Mouse (Mus musculus): ENCODE data around the gene Sp3. TPM values are rescaled to one million over a fixed set of nuclear protein-coding genes. Genes with fewer than 3 reads are reported as not detected.
"Not testable (repeated sequence)": the region's sequence is repeated elsewhere in the genome, so short reads cannot be mapped to it uniquely, and the experiment has no call there.

Gene Sp3
- 53.0 and 55.4 TPM in 2 replicates for polyA plus RNA-seq (2016; fragmentation: Nextera tagmentation; extraction: Ambion mirVana)

DNA sequence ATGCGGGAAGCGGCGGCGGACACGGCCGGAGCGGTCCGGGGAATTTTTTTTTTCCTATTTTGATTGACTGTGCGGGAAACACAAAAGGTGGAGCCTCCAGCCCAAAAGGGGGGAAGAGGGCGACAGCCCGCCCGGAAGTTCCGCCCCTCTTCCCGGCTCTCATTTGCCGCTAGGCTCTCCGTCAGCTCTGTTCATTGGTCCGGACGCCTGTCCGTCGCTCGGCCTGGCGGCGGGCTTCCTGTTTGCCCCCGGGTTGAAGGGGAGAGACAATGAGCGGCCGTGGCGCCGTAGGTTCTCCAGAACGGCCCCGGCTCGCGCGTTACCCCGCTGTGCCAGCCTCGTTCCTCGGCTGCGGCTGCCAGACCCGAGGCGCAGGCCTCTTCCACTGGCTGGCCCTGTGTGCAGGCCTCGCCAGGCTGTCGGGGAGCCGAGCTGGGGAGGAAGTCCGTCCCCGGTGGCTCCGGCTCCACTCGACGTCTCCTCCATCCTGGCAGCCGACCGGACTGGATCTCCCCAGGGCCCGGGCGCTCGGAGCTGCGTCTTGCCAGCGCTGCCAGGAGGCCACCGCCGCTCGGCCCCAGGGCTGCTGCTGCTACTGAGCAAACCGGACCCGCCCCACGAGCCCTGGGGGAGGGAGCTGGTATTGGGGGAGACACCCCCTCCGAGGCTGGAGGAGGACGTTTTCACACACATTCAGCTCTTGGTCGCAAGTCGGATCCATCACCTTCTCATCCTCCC is at the start of gene Sp3:
Gene Sp3 (minus strand): TSS at position 110 of the 738 bp plus-strand sequence.
- peak within 1 kb of the TSS; percentile 85 for H3K4me3 ChIP-seq
- under 1% methylated on average over 64 of the region's 64 CpGs for WGBS
- DNase-seq (ENCODE audit: low spot score), result peak; percentile 97
- H3K27me3 ChIP-seq (replicated peaks; ENCODE audit: low read depth, poor library complexity, severe bottlenecking), result no peaks in the 10 kb centered on the region
- peaks cover 30% of the 10 kb centered on the region for H3K4me1 ChIP-seq
- H3K27ac ChIP-seq (replicated peaks), result peak within 1 kb of the TSS; percentile 100
- H3K36me3 ChIP-seq (replicated peaks), result peaks cover 12% of the 10 kb centered on the region
- no peaks in the 10 kb centered on the region for H3K9me3 ChIP-seq

DNA sequence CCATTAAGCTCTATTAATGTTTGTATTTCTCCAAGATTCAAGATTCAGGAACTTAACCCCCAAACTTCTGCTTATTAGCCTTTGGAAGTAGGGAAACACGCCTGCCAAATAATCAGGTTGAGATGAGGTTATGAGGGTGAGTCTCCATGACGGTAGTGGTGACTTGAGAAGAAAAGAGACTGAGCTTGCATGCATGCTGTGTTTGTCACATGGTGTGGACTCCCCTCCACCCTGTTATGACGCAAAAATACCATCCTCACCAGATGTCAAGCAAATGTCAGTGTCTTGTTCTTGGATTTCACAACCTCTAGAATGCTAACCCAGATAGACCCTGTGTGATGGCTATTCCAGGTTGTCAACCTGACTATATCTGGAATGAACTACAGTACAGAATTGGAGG is 49.6 kb upstream of the Sp3 start:
- H3K27me3 ChIP-seq (replicated peaks; ENCODE audit: low read depth, poor library complexity, severe bottlenecking), result no peaks in the 10 kb centered on the region
- no peak overlapping the region for H3K27ac ChIP-seq (replicated peaks)
- H3K36me3 ChIP-seq (replicated peaks), result no peaks in the 10 kb centered on the region
- DNase-seq (ENCODE audit: low spot score), result no peak
- H3K4me1 ChIP-seq, result peaks cover 8% of the 10 kb centered on the region; the same call in 1 of the 2 replicates
- no peak overlapping the region for H3K4me3 ChIP-seq
- no peaks in the 10 kb centered on the region for H3K9me3 ChIP-seq
- WGBS, result 94% methylated on average over 3 of the region's 3 CpGs

DNA sequence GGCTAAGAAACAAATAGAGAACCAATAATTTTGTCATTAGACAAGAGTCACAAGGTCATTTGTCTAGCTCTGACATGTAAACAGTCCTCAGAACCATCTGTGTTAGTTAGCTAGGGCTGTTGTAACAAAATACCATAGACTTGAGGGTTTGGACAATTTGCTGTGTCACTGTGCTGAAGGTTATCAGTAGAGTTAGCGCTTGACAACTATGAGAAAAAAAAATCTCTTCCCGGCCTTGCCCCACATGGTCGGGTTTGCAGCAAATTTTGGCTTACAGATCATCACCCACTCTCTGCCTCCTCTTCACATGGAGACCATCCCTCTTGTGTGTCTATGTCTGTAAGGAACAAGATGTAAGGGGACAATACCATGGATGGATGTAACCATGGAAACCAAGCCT is 47.8 kb upstream of the Sp3 start:
- Histone ChIP-seq H3K9me3 (no peaks in the 10 kb centered on the region), H3K27ac (replicated peaks) (no peak overlapping the region), H3K36me3 (replicated peaks) (no peaks in the 10 kb centered on the region), H3K27me3 (replicated peaks; ENCODE audit: low read depth, poor library complexity, severe bottlenecking) (no peaks in the 10 kb centered on the region), H3K4me3 (no peak overlapping the region), H3K4me1 (peaks cover 6% of the 10 kb centered on the region; the same call in 1 of the 2 replicates)
- 63% methylated on average over 3 of the region's 3 CpGs for WGBS
- no peak for DNase-seq (ENCODE audit: low spot score)

DNA sequence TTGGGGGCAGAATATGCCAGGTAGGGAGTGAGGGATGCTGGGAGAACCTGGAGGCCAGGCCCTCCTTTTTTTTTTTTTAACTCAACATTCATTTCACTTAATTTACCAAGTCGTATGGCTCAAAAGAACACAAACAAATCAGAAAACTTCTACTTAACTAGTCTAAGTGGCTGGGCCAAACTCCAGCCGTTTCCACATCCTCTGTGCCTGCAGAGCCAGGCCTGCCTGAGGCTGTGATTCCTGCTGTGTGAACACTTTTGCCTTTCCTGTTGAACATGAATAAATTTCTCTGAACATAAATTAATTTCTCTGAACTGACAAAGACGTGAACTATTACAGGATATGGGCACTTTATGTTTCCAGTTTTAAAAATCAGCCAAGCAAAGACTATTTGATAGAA is 46.9 kb upstream of the Sp3 start:
- H3K4me1 ChIP-seq, result peaks cover 6% of the 10 kb centered on the region; the same call in 1 of the 2 replicates
- no peak overlapping the region for H3K4me3 ChIP-seq
- no peaks in the 10 kb centered on the region for H3K9me3 ChIP-seq
- H3K27ac ChIP-seq (replicated peaks), result no peak overlapping the region
- DNase-seq (ENCODE audit: low spot score), result no peak
- H3K27me3 ChIP-seq (replicated peaks; ENCODE audit: low read depth, poor library complexity, severe bottlenecking), result no peaks in the 10 kb centered on the region
- WGBS, result 45% methylated on average over 3 of the region's 3 CpGs
- no peaks in the 10 kb centered on the region for H3K36me3 ChIP-seq (replicated peaks)

DNA sequence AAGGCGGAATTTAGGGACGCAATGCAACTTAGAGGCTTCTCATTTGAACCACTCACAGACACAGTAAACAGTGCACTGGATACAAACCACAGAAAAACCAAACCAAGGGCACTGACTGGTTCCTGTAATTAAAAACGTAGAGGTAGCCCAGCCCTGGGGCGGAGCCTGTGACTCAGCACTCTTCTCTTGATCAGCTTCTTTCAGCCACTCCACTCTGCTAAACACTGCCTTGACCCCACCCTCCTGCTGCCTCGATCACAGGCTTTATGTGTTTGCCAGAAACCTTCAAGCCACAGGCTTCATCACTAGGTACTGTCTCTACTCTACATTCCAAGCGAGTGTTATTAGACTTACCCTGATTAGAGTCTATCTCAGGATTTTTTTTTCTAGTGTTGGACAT is 43.6 kb upstream of the Sp3 start:
- 40% methylated on average over 6 of the region's 6 CpGs for WGBS
- Histone ChIP-seq H3K9me3 (no peaks in the 10 kb centered on the region), H3K27ac (replicated peaks) (no peak overlapping the region), H3K36me3 (replicated peaks) (no peaks in the 10 kb centered on the region), H3K27me3 (replicated peaks; ENCODE audit: low read depth, poor library complexity, severe bottlenecking) (no peaks in the 10 kb centered on the region), H3K4me3 (no peak overlapping the region), H3K4me1 (peaks cover 6% of the 10 kb centered on the region; the same call in 1 of the 2 replicates)
- no peak for DNase-seq (ENCODE audit: low spot score)

DNA sequence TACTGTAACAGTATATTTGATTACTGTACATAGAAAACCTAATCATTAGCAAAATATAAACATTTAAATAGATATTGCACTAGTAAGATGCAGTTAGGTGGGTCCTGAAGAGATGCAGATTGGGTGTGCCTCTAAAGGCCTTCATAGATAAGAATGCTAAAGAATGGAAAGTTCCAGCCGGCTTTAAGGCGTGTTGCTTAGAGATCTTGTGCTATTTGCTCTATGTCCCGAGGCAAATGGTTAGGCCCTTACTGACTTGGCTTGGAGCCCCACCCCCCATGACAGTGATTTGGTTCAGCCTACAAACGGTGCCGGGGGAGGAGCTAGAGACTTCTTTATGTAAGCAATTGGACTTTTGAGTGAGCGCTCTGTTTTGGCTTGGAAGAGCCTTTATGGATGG is 40.8 kb upstream of the Sp3 start:
- H3K27me3 ChIP-seq (replicated peaks; ENCODE audit: low read depth, poor library complexity, severe bottlenecking), result no peaks in the 10 kb centered on the region
- DNase-seq (ENCODE audit: low spot score), result no peak
- no peaks in the 10 kb centered on the region for H3K9me3 ChIP-seq
- no peak overlapping the region for H3K27ac ChIP-seq (replicated peaks)
- no peaks in the 10 kb centered on the region for H3K36me3 ChIP-seq (replicated peaks)
- H3K4me1 ChIP-seq, result 0 out of 2 replicates have a peak, but pooled peaks cover 4% of the 10 kb centered on the region
- H3K4me3 ChIP-seq, result no peak overlapping the region
- WGBS, result 81% methylated on average over 6 of the region's 6 CpGs

DNA sequence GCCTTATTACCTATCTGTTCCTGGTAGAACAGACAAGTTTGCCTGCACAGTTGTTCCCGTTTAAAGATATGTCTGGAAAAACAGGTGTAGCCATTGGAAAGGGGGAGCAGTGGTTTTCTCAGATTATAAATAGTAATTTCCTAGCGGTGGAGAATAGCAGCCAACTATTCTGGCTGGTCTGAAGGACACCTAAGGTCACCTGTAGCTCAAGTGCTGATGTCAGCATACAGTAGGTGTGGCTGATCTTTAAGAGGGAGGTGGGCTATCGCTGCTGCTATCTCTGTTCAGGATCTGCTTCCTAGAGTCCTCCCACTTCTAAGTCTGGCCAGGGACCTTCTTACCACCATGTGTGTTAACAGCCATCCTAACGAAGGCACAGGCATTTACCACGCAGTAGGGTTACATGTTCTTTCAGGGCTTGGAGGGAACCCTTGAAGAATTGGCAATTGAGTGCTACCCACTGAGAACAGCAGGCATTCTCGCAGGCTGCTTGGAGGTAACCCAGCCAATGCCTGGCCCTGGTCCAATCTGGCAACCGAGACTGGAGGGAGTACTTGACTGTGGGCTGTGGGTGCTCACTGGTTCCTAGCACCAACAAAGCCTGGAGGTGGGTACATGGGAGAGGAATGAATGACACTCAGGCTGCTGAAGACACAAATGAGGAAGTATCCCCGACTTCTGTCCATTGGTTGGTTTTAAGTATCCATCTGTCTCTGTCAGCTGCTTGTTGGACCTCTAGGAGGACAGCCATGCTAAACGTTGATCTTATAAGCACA is 39.3 kb upstream of the Sp3 start:
- 0 out of 2 replicates have a peak, but pooled peaks cover 4% of the 10 kb centered on the region for H3K4me1 ChIP-seq
- no peak for DNase-seq (ENCODE audit: low spot score)
- H3K36me3 ChIP-seq (replicated peaks), result no peaks in the 10 kb centered on the region
- H3K9me3 ChIP-seq, result no peaks in the 10 kb centered on the region
- H3K27ac ChIP-seq (replicated peaks), result no peak overlapping the region
- no peak overlapping the region for H3K4me3 ChIP-seq
- WGBS, result 85% methylated on average over 9 of the region's 9 CpGs
- H3K27me3 ChIP-seq (replicated peaks; ENCODE audit: low read depth, poor library complexity, severe bottlenecking), result no peaks in the 10 kb centered on the region

DNA sequence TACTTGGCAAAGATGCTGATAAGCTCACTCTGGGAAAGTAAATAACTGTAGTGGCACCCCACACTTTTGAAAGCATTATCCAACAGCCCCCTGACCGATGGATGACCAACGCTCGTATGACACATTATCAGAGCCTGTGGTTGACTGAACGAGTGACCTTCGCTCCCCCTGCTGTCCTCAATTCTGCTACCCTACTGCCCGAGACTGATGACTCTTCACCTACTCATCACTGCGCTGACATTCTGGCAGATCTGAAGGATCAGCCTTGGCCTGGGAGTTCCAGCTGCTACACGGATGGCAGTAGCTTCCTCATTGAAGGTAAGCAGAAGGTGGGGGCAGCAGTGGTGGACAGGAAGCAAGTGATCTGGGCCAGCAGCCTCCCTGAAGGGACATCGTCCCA is 33.8 kb upstream of the Sp3 start:
- not testable (repeated sequence) for H3K36me3 ChIP-seq (replicated peaks); H3K27me3 ChIP-seq (replicated peaks; ENCODE audit: low read depth, poor library complexity, severe bottlenecking); H3K4me1 ChIP-seq; DNase-seq (ENCODE audit: low spot score); H3K4me3 ChIP-seq; H3K27ac ChIP-seq (replicated peaks)
- H3K9me3 ChIP-seq, result peaks cover 14% of the 10 kb centered on the region
- 87% methylated on average over 9 of the region's 9 CpGs for WGBS

DNA sequence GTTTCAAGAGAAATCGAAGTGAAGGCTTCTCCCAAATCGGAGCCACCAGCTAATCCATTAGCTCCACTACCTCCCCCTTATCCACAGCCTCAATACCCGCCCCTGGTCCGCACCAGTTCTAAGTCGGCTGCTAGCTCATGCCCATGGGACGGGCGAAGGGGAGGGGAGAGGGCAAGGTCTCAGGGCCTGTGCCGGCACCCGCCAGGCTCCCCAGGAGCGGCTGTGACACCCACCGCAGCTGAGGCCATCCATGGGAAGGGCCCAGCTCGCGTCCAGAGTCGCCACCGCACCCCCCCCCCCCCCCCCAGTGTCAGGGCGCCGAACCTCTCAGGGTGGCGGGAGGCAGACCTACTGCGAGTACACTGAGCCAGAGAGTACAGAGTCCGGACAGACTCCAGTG is 32.4 kb upstream of the Sp3 start:
- WGBS, result 80% methylated on average over 20 of the region's 20 CpGs
- H3K9me3 ChIP-seq, result peaks cover 14% of the 10 kb centered on the region
- peak; percentile 60 for DNase-seq (ENCODE audit: low spot score)
- H3K27ac ChIP-seq (replicated peaks), result no peak overlapping the region
- H3K27me3 ChIP-seq (replicated peaks; ENCODE audit: low read depth, poor library complexity, severe bottlenecking), result no peaks in the 10 kb centered on the region
- H3K4me1 ChIP-seq, result no peaks in the 10 kb centered on the region
- H3K36me3 ChIP-seq (replicated peaks), result 0 out of 2 replicates have a peak, but pooled peaks cover 4% of the 10 kb centered on the region
- H3K4me3 ChIP-seq, result no peak overlapping the region

DNA sequence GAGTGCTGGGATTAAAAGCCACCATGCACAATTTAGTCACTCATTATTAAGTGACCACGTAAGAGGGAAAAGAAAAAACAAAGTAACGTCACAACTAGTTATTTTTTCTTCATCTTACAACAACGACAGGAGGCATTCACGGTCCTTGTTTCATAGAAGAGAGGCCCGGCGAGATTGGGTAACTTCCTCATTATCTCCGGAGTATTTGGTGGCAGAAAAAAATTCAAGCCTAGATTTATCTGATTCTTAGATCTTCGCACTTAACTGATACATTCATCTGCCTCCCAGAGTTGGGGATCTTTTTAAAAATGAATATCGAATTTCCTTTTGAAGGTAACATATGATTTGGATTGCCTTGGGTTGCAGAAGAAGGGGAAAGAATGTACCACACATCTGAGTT is 27.2 kb upstream of the Sp3 start:
- Histone ChIP-seq H3K36me3 (replicated peaks) (0 out of 2 replicates have a peak, but pooled peaks cover 4% of the 10 kb centered on the region), H3K27me3 (replicated peaks; ENCODE audit: low read depth, poor library complexity, severe bottlenecking) (no peaks in the 10 kb centered on the region), H3K4me3 (no peak overlapping the region), H3K9me3 (peaks cover 14% of the 10 kb centered on the region), H3K27ac (replicated peaks) (no peak overlapping the region), H3K4me1 (peaks cover 33% of the 10 kb centered on the region)
- DNase-seq (ENCODE audit: low spot score), result no peak
- WGBS, result 89% methylated on average over 9 of the region's 9 CpGs

DNA sequence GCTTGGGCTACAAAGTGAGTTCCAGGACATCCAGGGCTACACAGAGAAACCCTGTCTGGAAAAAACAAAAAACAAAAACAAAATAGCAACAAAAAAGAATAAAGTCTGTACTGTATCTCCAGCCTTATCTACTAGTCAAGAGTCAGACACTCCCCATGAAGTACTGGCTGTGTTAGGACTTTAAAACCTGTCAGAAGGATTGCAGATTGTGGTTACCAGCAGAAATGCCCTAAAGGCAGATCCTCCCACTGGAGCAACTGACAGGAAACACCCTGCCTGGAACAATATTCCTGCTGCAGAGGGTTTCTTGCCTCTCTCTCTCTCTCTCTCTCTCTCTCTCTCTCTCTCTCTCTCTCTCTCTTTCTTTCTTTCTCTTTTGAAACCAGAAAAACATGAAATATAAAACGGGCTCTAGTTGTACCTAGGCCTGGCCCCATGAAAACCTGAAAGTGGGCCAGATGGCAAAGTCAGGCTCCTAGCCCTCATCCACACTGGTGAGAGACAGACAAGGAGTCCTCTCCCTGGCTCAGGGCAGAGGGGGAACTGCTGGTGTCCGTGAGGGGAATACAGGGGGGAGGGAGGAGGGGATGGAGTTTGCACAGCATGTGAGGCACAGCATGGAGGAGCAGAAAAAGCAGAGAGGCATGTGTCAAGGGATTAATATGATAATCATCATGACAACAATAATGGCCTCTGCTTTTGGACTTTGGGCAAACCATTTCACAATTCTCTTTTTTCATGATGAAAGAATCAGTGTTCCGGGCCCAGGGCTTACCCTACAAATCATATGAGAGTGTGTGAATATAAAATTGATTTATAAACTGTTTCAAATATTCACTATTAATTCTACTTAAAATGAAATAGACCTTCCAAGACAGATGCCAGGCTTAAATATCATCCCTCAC is 25.6 kb upstream of the Sp3 start:
- peak overlapping the region; percentile 61 for H3K27ac ChIP-seq (replicated peaks)

More for the DNA sequence above, 25.6 kb upstream of the Sp3 start:
- H3K27me3 ChIP-seq (replicated peaks; ENCODE audit: low read depth, poor library complexity, severe bottlenecking), result no peaks in the 10 kb centered on the region
- 53% methylated on average over 3 of the region's 3 CpGs for WGBS
- H3K4me1 ChIP-seq, result peaks cover 34% of the 10 kb centered on the region
- peaks cover 9% of the 10 kb centered on the region for H3K9me3 ChIP-seq
- no peak for DNase-seq (ENCODE audit: low spot score)
- 0 out of 2 replicates have a peak, but pooled peaks cover 4% of the 10 kb centered on the region for H3K36me3 ChIP-seq (replicated peaks)
- no peak overlapping the region for H3K4me3 ChIP-seq

Measured in embryonic facial prominence, embryonic 10.5 days (tissue).